Mouse (Mus musculus) hindbrain, embryonic 15.5 days (tissue): Measurements from ENCODE around the gene Saal1. TPM values are rescaled to one million over a fixed set of nuclear protein-coding genes. Genes with fewer than 3 reads are reported as not detected.
"Not testable (repeated sequence)": the region's sequence is repeated elsewhere in the genome, so short reads cannot be mapped to it uniquely, and the experiment has no call there.

ENCODE experiments used
- ATAC-seq: fragments of 200-750 bp; cut with Nextera tagmentation; 2 replicates; pipeline ENCODE4 v1.8.0; 2017; ENCODE audit warnings: low read depth, moderate number of reproducible peaks, moderate TSS enrichment; ENCODE audit not compliant: low FRiP score
- H3K27ac ChIP-seq: fragments of 300-500 bp; sonication (generic); replicated peaks from 2 replicates; pipeline ENCODE4 v1.5.1; 2015; ENCODE audit warnings: mild to moderate bottlenecking, inconsistent platforms
- H3K27me3 ChIP-seq: fragments of 300-500 bp; sonication (generic); 2 replicates; pipeline ENCODE4 v1.6.1; 2015; ENCODE audit warnings: control low read depth, inconsistent platforms
- H3K36me3 ChIP-seq: fragments of 300-500 bp; sonication (generic); 2 replicates; pipeline ENCODE4 v1.6.1; 2015; ENCODE audit warnings: control low read depth, inconsistent platforms
- H3K4me1 ChIP-seq: fragments of 300-500 bp; sonication (generic); replicated peaks from 2 replicates; pipeline ENCODE4 v1.6.1; 2015; ENCODE audit warnings: control low read depth, inconsistent platforms
- H3K4me2 ChIP-seq: fragments of 300-500 bp; sonication (generic); 2 replicates; pipeline ENCODE4 v1.6.1; 2015; ENCODE audit warnings: moderate library complexity, mild to moderate bottlenecking, inconsistent platforms
- H3K4me3 ChIP-seq: fragments of 300-500 bp; sonication (generic); 2 replicates; pipeline ENCODE4 v1.5.1; 2015; ENCODE audit warnings: mild to moderate bottlenecking, inconsistent platforms
- H3K9ac ChIP-seq: fragments of 300-500 bp; sonication (generic); 2 replicates; pipeline ENCODE4 v1.6.1; 2015; ENCODE audit warnings: inconsistent platforms
- H3K9me3 ChIP-seq: fragments of 300-500 bp; sonication (generic); 2 replicates; pipeline ENCODE4 v1.6.1; 2016; ENCODE audit warnings: control low read depth, inconsistent platforms
- WGBS: fragments of 180-500 bp; shearing (Covaris S2); methylation state at CpG from one replicate; pipeline ENCODE4 v1.1.7; 2015; 5-methylcytosine and 5-hydroxymethylcytosine counted together
- polyA plus RNA-seq: library from polyadenylated mRNA; unstranded; fragments of >200 nt; fragmentation: Nextera tagmentation; extraction: Ambion mirVana; gene quantifications from 2 replicates; pipeline ENCODE4 v1.2.1, GENCODE M21; 2015

Saal1 gene
- polyA plus RNA-seq, result 16.1 and 16.8 TPM in 2 replicates

DNA sequence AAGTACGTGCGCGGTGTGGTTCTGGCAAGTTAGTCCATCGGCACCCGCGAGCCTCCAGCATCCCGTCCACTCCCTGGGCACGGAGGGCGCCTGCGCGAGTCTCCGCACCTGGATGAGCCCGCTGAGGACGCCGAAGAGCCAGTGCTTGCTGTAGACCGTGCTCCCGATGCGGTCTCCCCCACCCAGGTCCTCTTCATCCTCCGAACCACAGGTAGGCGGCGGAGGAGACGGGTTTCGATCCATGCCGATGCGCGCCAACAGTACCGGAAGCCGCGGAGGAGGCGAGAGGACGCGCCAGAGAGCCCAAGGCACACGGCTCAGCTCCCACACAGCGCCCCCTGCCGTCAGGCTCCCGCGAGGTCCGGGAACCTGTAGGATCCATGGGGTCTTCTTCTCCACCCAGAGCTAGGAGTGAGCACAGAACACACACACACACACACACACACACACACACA is at the start of gene Saal1:
Saal1 (minus strand) TSS at position 291 of the 455 bp plus-strand sequence.
- ATAC-seq, result peak; percentile 96
- H3K4me2 ChIP-seq, result peak within 1 kb of the TSS; percentile 57
- no peaks in the 10 kb centered on the region for H3K9me3 ChIP-seq
- H3K27ac ChIP-seq, result peak within 1 kb of the TSS; percentile 90
- H3K4me1 ChIP-seq, result peaks cover 9% of the 10 kb centered on the region
- 0% methylated on average over 38 of the region's 38 CpGs for WGBS
- peaks cover 12% of the 10 kb centered on the region for H3K36me3 ChIP-seq
- H3K27me3 ChIP-seq, result no peaks in the 10 kb centered on the region
- peak within 1 kb of the TSS; percentile 95 for H3K4me3 ChIP-seq
- H3K9ac ChIP-seq, result peak within 1 kb of the TSS; percentile 92

DNA sequence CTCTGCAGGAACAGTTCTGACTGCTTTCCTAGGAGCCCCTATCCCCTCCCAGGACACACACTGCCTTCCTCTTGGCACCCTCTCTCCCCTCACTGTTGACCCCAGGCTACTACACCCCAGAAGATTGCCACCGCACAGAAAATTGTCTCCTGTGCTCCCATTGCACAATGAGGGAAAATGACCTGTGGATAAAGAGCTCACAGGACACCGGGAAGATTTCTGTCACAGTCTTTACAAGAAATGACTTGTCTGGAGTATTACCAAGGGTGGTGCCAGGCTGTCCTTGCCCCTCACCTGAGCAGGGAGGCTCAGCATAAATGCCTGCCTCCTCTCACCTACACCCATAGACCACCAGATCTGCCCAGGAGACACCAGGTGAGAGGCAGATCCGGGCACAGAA is 41.0 kb upstream of the Saal1 start, which contains the start of gene Saa2:
Saa2 (plus strand) TSS at position 301 of the 400 bp plus-strand sequence.
- H3K27me3 ChIP-seq, result no peaks in the 10 kb centered on the region
- no peak within 1 kb of the TSS for H3K4me3 ChIP-seq
- H3K4me1 ChIP-seq, result no peaks in the 10 kb centered on the region
- no peaks in the 10 kb centered on the region for H3K36me3 ChIP-seq
- no peak for ATAC-seq
- 69% methylated on average over 3 of the region's 3 CpGs for WGBS
- no peak within 1 kb of the TSS for H3K9ac ChIP-seq
- no peak within 1 kb of the TSS for H3K27ac ChIP-seq
- H3K4me2 ChIP-seq, result no peak within 1 kb of the TSS
- no peaks in the 10 kb centered on the region for H3K9me3 ChIP-seq

DNA sequence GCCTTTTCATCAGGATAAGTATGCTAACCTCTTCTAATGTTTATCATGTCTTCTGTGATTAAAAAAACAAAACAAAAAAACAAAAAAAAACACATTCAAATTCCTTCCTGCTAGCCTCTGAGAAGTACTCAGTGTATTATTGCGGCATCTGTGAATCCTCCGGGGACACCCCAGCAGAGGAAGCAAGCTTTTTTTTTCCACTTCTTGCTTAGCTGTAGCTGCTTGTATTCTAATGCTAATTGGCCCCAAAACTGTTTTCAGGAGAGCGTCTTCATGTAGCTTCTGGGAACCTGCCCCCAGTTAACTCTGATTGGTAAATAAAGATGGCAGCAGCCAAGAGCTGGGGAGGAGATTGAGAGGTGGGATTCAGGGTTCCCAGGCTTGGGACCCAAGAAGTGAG is 38.0 kb upstream of the Saal1 start:
- no peak for ATAC-seq
- Histone ChIP-seq H3K27ac (no peak overlapping the region), H3K27me3 (no peaks in the 10 kb centered on the region), H3K36me3 (no peaks in the 10 kb centered on the region), H3K4me1 (no peaks in the 10 kb centered on the region), H3K4me2 (no peak overlapping the region), H3K4me3 (no peak overlapping the region), H3K9ac (no peak overlapping the region), H3K9me3 (no peaks in the 10 kb centered on the region)
- 25% methylated on average over 3 of the region's 3 CpGs for WGBS

DNA sequence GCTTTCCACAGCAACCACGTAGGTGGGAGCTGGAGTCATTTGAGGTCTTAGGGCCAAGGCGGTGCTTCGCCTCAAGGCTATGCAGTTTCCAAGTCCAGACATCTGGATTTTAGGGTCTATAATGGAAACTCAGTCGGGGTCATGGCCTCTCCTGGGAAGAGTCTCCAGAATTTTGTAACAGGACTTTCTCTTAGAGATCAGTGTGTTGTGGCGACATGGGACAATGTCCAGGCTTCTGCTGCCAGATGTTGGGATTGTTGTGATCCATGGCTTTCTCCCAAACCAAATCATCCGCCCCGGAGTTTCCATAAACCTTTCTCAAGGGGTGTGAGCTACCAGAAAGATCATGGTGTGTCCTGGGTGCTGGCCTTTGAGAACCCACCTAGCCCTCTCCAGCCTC is 35.9 kb upstream of the Saal1 start:
- Histone ChIP-seq H3K27me3 (no peaks in the 10 kb centered on the region), H3K36me3 (no peaks in the 10 kb centered on the region), H3K9ac (no peak overlapping the region), H3K27ac (no peak overlapping the region), H3K4me2 (no peak overlapping the region), H3K4me3 (no peak overlapping the region), H3K9me3 (no peaks in the 10 kb centered on the region), H3K4me1 (no peaks in the 10 kb centered on the region)
- 91% methylated on average over 7 of the region's 7 CpGs for WGBS
- ATAC-seq, result no peak

DNA sequence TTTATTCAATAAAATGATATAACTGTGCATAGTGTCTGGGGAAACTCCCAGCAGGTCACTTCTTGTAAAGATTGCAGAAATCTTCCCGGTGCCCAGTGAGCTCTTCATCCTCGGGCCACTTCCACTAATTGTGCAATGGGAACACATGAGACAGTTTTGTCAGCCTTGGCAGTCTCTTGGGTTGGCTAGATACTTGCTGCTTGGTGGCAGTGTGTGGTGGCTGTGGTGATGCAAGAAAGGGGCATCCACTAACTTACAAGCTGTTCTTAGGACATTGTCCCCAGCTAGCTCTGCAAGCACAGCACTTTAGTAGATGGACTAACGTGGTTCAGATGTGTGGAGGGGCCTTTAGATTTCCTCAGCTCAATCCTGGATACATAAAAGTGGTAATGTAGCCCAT is 35.3 kb upstream of the Saal1 start:
- Histone ChIP-seq H3K9ac (no peak overlapping the region), H3K9me3 (no peaks in the 10 kb centered on the region), H3K4me3 (no peak overlapping the region), H3K36me3 (no peaks in the 10 kb centered on the region), H3K27ac (no peak overlapping the region), H3K27me3 (no peaks in the 10 kb centered on the region), H3K4me2 (no peak overlapping the region), H3K4me1 (no peaks in the 10 kb centered on the region)
- no peak for ATAC-seq
- 88% methylated on average over 3 of the region's 3 CpGs for WGBS

DNA sequence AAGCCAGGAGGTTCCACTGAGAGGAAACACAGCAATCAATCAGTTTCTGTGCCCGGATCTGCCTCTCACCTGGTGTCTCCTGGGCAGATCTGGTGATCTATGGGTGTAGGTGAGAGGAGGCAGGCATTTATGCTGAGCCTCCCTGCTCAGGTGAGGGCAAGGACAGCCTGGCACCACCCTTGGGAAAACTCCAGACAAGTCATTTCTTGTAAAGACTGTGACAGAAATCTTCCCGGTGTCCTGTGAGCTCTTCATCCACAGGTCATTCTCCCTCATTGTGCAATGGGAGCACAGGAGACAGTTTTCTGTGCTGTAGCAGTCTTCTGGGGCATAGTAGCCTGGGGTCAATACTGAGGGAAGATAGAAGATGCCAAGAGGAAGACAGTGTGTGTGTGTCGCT is 32.4 kb upstream of the Saal1 start, which contains the start of gene Saa1:
Saa1 (minus strand) TSS at position 101 of the 400 bp plus-strand sequence.
- not testable (repeated sequence) for H3K4me3 ChIP-seq, H3K9me3 ChIP-seq, H3K27me3 ChIP-seq, H3K4me1 ChIP-seq, H3K4me2 ChIP-seq, ATAC-seq, H3K9ac ChIP-seq, H3K36me3 ChIP-seq, H3K27ac ChIP-seq
- whole genome bisulfite sequencing, result 81% methylated on average over 3 of the region's 3 CpGs

DNA sequence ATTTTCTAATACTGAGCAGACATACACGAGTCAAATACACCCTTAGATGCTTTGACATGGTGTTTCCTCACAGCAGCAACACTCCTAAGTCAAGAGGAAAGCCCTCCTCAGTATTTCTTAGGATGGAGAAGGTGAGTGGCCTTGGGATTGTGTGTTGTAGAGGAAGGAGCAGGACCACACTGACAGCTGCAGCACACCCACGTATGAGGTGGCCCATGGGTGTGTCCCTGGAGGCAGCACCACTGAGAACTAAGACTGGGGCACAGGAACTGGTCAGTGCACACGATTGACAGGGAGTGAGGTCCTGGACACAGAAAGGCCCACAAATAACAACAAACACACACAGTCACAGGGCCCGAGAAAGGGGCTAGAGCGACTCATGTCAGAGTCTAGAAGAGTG is 29.6 kb upstream of the Saal1 start:
- not testable (repeated sequence) for ATAC-seq
- 82% methylated on average over 5 of the region's 5 CpGs for WGBS

DNA sequence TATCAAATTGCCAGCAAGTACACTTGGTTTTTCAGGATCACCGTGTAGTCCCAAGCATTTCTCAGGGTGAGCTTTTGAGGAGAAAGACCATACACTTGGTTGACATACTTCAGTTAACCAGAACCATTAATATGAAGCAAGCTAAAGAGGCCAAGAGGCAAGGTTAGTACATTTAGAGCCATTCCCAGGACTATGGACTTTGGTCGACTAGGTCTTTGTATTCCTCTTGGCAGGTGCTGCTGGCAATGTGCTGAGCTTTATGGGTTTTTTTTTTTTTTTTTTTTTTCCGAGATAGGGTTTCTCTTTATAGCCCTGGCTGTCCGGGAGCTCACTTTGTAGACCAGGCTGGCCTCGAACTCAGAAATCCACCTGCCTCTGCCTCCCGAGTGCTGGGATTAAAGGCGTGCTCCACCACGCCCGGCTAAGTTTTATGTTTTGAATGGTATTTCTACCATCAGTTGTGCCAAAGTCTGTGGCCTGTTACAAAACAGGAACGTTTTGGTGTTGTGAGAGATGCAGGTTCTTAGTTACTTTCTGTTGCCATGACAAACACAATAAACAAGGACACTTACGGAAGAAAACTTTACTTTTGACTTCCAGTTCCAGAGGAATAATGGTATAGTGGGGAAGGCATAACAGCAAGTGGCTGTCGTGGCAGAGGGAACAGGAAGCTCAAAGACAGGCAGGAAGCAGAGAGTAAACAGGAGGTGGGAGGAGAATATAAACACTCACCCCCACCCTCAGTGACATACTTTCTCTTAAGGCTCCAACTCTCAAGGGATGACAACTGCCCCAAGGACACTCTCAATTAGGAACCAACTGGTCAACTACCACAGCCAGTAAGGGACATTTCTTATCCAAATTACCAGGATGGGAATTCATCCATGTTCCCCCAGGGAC is 28.3 kb upstream of the Saal1 start:
- ATAC-seq, result no peak
- no peak overlapping the region for H3K27ac ChIP-seq
- H3K27me3 ChIP-seq, result no peaks in the 10 kb centered on the region
- H3K9ac ChIP-seq, result no peak overlapping the region
- H3K36me3 ChIP-seq, result no peaks in the 10 kb centered on the region
- no peaks in the 10 kb centered on the region for H3K9me3 ChIP-seq
- 82% methylated on average over 12 of the region's 12 CpGs for WGBS
- no peaks in the 10 kb centered on the region for H3K4me1 ChIP-seq
- H3K4me3 ChIP-seq, result no peak overlapping the region
- H3K4me2 ChIP-seq, result no peak overlapping the region

More for the DNA sequence above, 29.6 kb upstream of the Saal1 start:
- not testable (repeated sequence) for H3K27me3 ChIP-seq, H3K9me3 ChIP-seq, H3K4me3 ChIP-seq, H3K27ac ChIP-seq, H3K4me2 ChIP-seq, H3K36me3 ChIP-seq, H3K4me1 ChIP-seq, H3K9ac ChIP-seq

DNA sequence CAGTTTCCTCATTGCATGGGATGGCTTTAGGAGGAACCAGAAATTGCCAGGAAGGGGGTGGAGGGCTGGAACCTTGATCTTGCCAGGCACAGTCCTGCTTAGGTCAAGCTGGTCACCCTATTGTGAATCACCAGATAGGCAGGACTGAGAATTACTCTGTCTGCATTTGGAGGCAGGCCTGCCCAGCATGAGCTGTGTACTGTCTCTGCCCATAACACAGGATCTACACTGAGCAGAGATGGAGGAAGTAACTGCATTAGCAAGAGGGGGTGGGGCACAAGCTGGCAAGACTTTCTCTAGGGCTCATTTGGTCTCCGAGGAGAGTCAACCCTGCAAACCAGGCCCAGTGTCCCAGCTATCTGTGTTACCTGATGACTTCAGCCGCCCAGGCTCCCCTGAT is 24.5 kb upstream of the Saal1 start:
- ATAC-seq, result no peak
- 85% methylated on average over 2 of the region's 2 CpGs for WGBS
- H3K4me1 ChIP-seq, result no peaks in the 10 kb centered on the region
- H3K27me3 ChIP-seq, result no peaks in the 10 kb centered on the region
- H3K9me3 ChIP-seq, result no peaks in the 10 kb centered on the region
- H3K4me3 ChIP-seq, result no peak overlapping the region
- H3K4me2 ChIP-seq, result no peak overlapping the region
- H3K36me3 ChIP-seq, result no peaks in the 10 kb centered on the region
- no peak overlapping the region for H3K9ac ChIP-seq
- no peak overlapping the region for H3K27ac ChIP-seq

DNA sequence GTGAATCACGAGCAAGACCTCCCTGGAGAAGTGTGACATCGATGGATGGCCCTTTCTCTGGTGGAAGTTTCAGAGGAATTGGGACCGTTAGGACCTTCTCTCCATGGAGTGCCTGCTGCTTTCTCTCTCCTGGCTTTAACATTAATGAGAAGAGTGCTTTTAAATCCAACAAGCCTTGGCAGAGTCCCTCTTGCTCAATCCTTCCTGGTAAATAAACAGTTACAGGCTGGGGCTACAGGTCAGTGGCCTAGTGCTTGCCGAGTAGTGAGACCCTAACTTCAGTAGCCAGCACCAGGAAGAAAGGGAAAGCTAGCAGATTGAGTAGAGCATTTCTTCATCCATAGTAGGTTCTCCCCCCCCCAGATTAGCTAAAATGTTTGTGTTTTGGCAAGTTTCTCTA is 22.0 kb upstream of the Saal1 start, which contains the start of gene Saa4:
Saa4 (minus strand) TSS at position 146 of the 400 bp plus-strand sequence.
- no peaks in the 10 kb centered on the region for H3K9me3 ChIP-seq
- no peak within 1 kb of the TSS for H3K4me2 ChIP-seq
- no peaks in the 10 kb centered on the region for H3K36me3 ChIP-seq
- H3K9ac ChIP-seq, result no peak within 1 kb of the TSS
- H3K4me1 ChIP-seq, result no peaks in the 10 kb centered on the region
- H3K27ac ChIP-seq, result no peak within 1 kb of the TSS
- no peak for ATAC-seq
- 86% methylated on average over 4 of the region's 4 CpGs for WGBS
- no peak within 1 kb of the TSS for H3K4me3 ChIP-seq
- H3K27me3 ChIP-seq, result no peaks in the 10 kb centered on the region

DNA sequence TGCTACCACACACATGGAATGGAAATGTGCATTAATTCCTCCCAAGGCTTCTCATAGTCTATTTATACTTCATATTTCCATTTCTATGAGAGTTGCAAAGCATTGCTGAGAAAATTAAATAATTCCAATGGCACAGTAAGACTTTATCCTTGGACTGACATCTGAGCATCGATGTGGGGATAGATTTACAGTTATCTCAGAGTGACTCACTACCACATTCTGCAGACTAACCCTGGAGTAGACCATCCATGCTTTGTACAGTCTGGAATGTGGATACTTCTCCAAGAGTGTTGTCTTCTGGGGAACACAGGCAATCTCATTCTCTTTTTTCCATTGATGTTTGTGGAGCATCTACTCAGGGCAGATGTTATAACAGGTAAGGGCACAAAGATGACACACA is 17.1 kb upstream of the Saal1 start:
- no peaks in the 10 kb centered on the region for H3K9me3 ChIP-seq
- H3K36me3 ChIP-seq, result no peaks in the 10 kb centered on the region
- H3K4me2 ChIP-seq, result no peak overlapping the region
- H3K27ac ChIP-seq, result no peak overlapping the region
- H3K4me1 ChIP-seq, result no peaks in the 10 kb centered on the region
- no peak for ATAC-seq
- H3K27me3 ChIP-seq, result no peaks in the 10 kb centered on the region
- no peak overlapping the region for H3K9ac ChIP-seq
- whole genome bisulfite sequencing, result 88% methylated on average over 1 of the region's 1 CpGs
- H3K4me3 ChIP-seq, result no peak overlapping the region

DNA sequence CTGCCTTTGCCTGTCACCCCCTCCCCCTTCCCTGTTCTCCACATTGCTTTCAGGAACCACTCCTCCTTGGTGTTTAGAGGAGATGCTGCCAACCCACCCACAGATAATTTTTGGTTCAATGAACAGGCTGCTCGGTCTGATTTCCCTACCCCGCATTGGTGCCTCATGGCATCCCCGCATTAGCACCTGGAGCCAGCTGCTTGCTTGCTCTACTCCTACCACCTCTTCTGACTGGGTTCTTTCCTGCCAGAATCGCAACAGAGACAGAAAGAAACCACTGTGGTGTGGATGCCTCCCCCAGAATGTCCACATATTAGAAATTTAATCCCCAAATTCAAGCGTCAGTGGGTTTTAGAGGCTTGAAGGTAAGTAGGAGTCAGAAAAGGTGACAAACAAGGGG is 13.9 kb upstream of the Saal1 start:
- ATAC-seq, result no peak
- H3K4me2 ChIP-seq, result no peak overlapping the region
- H3K27me3 ChIP-seq, result 0 out of 2 replicates have a peak, but pooled peaks cover 2% of the 10 kb centered on the region
- no peaks in the 10 kb centered on the region for H3K36me3 ChIP-seq
- H3K27ac ChIP-seq, result no peak overlapping the region
- no peaks in the 10 kb centered on the region for H3K9me3 ChIP-seq
- 78% methylated on average over 5 of the region's 5 CpGs for WGBS
- no peak overlapping the region for H3K9ac ChIP-seq
- H3K4me1 ChIP-seq, result no peaks in the 10 kb centered on the region
- H3K4me3 ChIP-seq, result no peak overlapping the region
